Mouse (Mus musculus) CD4-positive, CD25-positive, alpha-beta regulatory T cell, adult 4 months (primary cell): Measurements from ENCODE around the gene Ccdc70. TPM values are rescaled to one million over a fixed set of nuclear protein-coding genes. Genes with fewer than 3 reads are reported as not detected.

Experiments used
- polyA plus RNA-seq, 2 experiments: library from polyadenylated mRNA; unstranded; fragments of 100-300 nt; shearing (Covaris generic); gene quantifications; one replicate each; pipeline ENCODE4 v1.2.1; 2017

Gene Ccdc70
- polyA plus RNA-seq, 2 experiments from 2014 or later: not detected

Other genes with a start within 250 kb of the Ccdc70 start
- not detected for gene Defa24, start 235.3 kb upstream of the Ccdc70 start, polyA plus RNA-seq
- not detected for gene Defb50, start 146.2 kb upstream of the Ccdc70 start, polyA plus RNA-seq
- not detected for gene Defb2, start 129.8 kb upstream of the Ccdc70 start, polyA plus RNA-seq
- not detected for gene Defb10, start 110.9 kb upstream of the Ccdc70 start, polyA plus RNA-seq
- gene Defb9, start 84.4 kb upstream of the Ccdc70 start, polyA plus RNA-seq: not detected
- not detected for gene Defb11, start 63.4 kb upstream of the Ccdc70 start, polyA plus RNA-seq
- not detected for gene Defb15, start 37.1 kb upstream of the Ccdc70 start, polyA plus RNA-seq
- gene Defb35, start 31.4 kb upstream of the Ccdc70 start, polyA plus RNA-seq: not detected
- not detected for gene Defb13, start 23.0 kb upstream of the Ccdc70 start, polyA plus RNA-seq
- gene Fam90a1a, start 11.1 kb upstream of the Ccdc70 start, polyA plus RNA-seq: not detected
- under 1 TPM; 0.09 to 0.36 TPM for gene Atp7b, start 90.5 kb downstream of the Ccdc70 start, polyA plus RNA-seq
- gene Alg11, start 90.9 kb downstream of the Ccdc70 start, polyA plus RNA-seq: 10 to 100 TPM; 26.9 to 27.5 TPM
- not detected for gene Nek5, start 155.3 kb downstream of the Ccdc70 start, polyA plus RNA-seq
- 1 to 10 TPM; 4.9 to 7.2 TPM for gene Nek3, start 196.7 kb downstream of the Ccdc70 start, polyA plus RNA-seq
- gene Ckap2, start 216.0 kb downstream of the Ccdc70 start, polyA plus RNA-seq: 1 to 10 TPM; 2.5 to 5.8 TPM
- 10 to 100 TPM; 29.4 to 34.6 TPM for gene Vps36, start 223.0 kb downstream of the Ccdc70 start, polyA plus RNA-seq